Mouse (Mus musculus): ENCODE data around the gene Arntl.

The Arntl gene

DNA sequence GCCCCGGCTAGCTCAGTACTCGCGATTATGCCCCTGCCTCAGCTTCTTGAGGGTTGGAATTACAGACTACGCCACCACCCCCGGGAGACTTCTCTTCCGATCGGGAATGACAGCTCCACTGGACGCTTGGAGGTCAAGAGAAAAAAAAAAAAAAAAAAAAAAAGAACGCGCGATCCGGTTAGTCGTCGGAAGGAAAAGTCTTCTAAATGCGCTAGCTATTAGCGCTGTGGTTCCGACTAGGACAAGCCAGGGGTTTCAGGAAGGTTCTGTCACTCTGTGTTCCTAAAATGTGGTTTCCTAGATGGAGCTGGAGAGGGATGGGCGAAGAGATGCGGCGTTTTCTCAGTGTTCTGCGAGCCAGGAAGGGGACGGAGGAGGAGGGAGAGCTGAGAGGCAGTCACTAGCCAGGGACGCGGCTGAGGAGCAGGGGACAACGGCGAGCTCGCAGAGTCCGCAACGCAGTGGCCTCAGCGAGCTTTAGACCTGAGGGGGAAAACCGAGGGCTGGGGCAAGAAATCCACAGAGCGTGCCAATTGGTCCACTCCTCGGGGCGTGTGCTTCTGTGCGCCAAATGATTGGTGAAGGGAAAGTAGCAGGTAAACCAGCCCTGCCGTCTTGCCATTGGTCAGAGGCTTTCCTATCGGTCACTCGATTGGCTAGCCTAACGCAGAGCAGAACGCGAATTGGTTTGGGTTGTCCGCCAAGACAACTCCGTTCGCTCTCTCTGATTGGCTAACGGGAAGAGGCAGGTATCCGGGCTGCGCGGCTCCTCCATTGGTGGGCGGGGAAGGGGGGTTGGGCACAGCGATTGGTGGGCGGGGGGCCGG lies at the start of gene Arntl:
Gene Arntl (plus strand): TSS at position 822 of the 827 bp plus-strand sequence.
- peak; percentile 96 for DNase-seq (ENCODE audit: low spot score)

DNA sequence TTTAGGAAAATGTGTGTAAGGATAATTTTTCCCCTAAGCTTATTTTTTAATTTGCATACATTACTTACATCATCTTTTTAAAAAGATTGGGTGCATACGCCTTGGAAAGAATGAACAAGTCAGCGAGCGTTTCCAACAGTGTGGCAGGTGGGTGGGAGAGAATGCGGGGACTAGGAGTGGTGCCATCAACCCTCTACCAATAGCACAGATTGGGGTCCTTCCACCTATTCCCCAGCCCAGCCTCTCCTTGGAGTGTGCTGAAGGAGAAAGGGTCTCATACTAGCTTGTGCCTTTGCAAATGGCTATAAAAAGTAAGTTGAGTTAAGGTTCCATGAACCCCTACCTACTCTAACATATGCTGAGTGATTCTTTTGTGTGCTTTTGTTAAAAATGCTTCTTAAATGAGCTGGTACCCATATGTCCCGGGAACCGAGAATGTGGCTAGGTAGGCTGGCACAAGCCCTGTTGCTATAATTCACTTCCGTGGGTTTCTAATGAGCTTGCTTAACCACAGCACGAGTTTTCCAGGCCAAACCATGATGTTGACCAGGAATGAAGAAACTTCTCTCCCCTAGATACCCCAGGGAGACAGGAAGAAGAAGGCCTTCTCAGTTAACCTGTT lies 46.1 kb upstream of the Arntl start:
- DNase-seq (ENCODE audit: low spot score) = no peak

DNA sequence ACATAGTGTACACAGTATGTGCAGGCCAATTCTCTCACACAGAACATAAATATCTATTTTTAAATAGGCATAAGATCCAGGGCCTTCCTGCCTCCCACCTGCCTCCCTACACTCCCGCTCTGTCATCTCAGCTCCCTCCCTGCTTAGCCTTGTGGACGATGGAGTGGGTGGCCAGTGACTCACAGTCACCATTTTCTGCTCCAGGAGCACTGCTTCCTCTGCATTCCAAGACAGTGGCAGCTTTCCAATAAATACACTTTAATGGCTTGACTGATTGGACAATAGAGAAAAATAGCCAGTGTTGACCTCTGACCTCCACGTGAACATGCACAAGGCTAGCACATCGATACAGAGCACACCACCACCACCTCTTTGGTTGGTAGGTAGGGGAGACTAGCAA lies 42.5 kb upstream of the Arntl start:
- DNase-seq (ENCODE audit: low spot score) = no peak

DNA sequence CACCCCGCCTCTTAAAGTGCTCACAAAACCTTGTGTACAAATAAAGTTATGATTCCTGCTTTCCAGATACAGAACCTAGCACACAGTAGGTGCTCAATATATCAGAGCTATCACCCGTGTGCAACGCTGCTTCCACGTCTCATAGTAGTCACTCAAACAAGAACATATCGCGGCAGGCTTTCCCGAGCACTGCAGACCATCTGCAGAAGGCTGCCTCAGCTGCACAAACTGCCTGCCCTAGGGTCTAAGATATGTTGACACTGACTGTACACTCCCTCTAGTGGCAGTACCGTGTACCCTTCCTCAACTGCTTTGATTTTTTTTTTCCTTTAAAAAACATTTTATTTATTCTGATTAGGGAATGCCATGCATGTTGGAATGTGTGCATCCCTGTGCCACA lies 40.2 kb upstream of the Arntl start:
- DNase-seq (ENCODE audit: low spot score) = peak; percentile 29

DNA sequence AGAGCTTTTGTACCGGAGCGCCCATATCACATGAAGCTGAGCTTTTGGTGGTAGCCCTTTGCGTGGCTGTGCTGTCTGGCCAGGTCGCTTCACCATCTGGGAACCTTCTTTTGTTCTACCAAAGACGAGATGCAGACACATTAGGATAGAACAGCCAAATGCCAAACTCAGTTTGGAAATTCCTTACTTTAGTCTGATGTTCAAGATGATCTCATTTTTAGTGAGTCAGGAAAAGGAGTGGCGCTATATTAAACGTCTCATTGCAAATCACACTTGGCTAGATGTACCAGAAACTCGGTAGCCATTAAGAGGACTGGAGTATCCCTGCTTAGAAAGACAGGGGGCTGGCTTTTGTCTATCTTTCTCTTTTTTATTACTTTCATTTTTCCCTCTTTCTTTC lies 38.7 kb upstream of the Arntl start:
- no peak for DNase-seq (ENCODE audit: low spot score)

DNA sequence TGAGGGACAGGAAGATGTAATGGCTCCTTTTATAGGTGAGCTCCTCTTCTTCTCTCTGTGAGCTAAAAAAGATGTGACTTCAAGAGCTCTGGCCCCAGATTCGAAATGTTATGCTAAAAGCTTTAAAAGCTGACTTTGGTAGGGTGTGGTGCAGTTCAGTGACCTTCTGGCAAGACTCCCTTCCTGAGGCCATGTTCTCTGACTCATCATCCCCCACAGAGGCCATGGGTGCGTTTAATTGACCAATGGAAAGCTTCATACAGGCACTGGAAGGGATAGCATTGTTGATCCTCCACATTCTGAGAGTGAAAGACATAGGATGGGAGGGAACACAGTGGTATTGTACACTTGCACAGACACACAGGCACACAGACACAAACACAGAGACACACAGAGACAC lies 34.8 kb upstream of the Arntl start:
- peak; percentile 40 for DNase-seq (ENCODE audit: low spot score)

DNA sequence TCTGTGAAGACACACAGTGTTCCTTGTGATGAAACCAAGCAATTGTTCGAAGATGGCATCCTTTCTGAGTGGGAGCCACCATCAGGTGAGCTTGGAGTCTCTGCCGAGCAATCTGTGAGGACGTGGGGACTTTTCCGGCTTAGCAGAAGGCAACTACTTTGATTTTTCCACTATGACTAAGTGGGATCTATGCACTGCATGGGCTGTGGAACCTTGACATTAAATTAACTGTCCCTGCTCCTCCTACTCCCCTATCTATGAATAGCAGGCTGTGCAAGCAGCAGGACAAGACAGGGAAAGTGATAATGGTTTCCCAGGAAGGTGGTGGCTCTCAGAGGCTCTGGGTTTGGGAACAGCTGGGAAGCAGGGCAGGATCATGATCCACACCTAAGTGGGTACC lies 31.8 kb upstream of the Arntl start:
- DNase-seq (ENCODE audit: low spot score) = no peak

DNA sequence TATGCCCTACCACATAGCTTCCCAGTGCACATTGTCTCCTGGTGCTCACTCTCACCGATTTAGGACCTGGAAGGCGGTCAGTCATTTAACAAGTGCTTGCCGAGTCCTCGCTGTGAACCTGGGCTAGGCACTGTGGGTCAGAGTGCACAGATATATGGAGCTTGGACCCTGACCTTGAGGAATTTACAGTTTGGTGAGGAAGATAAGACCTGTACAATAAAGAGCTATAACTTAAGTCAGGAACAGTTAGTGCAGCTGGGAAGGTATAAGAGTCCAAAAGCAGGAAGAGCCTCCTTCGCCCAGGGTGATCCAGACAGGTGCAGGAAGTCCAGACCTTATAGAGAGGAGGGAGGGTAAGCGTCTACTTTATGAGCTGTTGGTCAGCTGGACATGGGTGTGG lies 29.2 kb upstream of the Arntl start:
- DNase-seq (ENCODE audit: low spot score) = no peak

DNA sequence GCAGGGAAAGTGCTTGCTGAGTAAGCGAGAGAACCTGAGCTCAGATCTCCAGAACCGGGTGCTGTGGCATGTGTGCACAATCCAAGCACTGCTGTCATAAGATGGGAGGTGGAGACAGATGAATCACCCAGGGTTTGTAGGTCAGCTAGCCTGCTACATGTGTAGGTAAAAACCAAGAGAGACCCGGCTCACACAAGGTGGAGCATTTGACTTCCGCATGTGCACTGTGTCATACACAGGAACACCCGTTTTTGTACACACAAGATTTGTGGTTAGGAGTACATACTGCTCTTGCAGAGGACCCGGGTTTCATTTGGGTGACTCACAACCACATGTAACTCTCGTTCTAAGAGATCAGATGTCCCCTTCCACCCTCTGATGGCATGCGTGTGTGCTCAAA lies 23.5 kb upstream of the Arntl start:
- no peak for DNase-seq (ENCODE audit: low spot score)

DNA sequence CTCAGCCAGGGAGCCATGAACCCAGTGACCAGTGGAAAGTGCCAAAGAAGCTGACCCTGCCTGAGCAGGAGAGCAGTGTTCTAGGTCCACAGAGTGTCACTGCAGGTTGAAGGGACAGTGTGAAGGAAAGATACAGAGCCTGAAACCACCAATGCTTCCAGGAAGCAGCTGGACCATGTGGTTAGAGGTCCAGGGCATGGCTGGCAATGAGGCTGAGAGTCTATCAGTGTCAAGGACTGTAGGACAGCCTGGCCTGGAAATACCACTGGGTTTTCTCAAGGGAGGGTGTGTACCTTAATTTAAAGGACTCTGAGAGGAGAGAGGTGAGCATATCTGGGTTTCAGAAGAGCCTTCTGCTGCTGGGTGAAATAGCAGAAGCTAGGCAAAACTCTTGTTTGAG lies 22.2 kb upstream of the Arntl start:
- no peak for DNase-seq (ENCODE audit: low spot score)

DNA sequence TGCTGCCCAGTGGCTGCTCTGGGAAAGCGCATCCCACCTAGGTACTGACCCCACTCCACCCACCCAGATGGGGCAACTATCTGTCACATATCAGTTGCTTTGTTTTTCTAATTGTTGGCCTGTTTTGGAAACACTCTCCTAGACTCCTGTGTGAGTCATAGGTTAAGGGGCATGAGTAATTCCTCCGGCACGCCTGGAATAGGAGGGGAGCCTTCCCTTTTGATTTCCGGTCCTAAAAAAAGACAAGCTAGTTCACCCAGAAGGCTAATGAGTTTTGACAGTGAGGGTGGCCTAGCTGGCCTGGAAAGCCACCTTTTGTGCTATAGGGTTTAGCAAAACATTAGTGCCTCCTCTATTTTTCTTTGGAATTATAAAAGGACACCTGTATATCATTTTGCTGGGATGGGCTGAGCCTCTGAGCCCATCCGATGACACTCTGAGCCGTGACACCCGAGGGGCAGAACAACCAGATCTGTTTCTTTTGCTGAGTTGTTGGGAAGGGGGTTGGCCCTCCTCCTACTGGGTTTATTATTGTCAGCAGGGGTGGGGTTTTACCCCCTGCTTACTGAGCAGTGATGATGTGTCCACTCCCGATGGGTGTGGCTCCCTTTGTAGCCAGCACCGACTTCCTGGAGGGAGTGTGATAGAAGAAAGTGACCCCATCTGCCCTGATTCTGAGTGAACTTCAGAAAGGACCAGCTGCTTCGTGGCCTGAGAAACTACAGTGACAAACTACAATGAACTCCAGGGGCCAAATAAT lies 21.0 kb upstream of the Arntl start:
- DNase-seq (ENCODE audit: low spot score) = peak; percentile 44

DNA sequence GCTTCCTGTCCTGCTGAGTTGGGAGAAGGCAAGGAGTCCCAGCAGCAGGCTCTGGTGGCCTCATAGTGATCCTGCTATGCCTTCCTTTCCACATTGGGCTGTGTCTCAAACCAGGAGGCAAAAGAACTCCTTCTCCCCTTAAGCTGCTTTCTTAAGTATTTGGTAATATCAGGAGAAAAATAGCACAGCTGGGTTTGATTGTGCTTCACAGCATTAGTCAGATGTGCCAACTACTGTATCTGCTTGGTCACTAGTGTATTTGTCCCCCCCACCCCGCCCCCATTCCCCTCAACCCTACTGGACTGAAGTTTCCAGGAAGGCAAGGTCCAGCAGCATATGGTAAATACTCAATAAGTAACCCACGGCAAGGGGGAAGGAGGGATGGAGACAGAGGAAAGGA lies 19.2 kb upstream of the Arntl start:
- no peak for DNase-seq (ENCODE audit: low spot score)

DNA sequence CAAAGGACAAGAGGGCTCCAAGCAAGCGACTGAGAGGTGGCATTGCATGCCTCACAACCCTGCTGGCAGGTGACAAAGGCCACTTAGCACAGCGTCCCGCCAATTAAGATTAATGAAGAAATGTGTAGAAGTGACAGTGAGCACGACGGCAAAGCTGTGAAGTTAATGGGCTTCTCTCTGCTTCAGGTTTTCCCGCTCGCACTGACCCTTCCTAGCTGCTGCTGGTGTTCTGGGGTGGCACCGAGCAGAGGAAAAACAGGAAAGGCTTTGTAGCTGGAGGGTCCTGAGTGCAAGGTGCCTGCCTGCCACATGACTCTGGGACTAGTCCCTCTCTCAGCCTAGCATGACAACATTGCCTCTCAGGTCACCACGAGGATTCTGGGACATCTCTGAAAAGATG lies 18.7 kb upstream of the Arntl start:
- DNase-seq (ENCODE audit: low spot score) = no peak

DNA sequence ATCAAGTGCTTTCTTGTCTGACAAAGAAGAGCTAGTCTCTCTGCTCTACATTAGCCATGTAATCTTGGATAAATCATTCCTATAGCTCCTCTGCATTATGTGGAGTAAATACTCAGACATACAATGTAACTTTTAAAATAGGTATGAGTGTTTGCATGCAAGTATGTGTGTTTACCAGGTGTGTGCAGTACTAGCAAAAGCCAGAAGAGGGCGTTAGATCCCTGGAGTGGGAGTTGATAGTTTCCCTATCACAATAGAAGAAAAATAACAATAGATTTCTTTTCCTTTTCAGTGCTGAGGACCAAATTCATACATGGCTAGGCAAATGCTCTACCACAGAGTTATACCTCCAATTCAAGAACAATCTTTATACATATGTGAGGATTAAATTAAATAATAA lies 15.5 kb upstream of the Arntl start:
- no peak for DNase-seq (ENCODE audit: low spot score)

DNA sequence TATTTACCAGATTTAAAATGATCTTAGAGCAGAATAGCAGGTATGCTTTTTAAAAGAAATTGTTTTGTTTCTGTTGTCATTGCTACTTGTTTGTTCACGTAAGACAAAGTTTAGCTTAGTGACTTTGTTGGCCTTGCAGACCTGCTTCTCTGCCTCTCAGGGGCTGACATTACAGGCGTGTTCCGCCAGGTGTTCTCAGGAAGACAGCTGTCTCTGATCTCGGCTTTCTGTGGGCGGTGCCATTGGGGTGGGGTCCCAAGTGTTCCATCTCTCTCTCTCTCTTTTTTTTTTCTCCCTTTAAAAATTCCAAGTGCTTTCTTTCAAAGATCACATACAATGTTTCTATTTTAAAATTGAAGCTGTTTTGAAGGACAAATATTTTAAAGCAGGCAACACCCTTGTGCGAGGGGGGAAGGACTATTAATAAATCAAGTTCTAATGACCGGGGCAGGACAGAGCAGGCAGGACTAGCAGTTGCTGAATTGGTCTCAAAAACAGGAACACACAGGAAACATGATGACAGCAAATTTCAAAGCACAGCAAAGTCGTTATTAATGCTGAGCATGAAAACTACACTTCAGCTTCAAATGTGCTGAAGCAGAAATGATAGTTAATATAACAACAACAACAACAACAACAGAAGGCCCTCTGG lies 14.4 kb upstream of the Arntl start:
- no peak for DNase-seq (ENCODE audit: low spot score)

DNA sequence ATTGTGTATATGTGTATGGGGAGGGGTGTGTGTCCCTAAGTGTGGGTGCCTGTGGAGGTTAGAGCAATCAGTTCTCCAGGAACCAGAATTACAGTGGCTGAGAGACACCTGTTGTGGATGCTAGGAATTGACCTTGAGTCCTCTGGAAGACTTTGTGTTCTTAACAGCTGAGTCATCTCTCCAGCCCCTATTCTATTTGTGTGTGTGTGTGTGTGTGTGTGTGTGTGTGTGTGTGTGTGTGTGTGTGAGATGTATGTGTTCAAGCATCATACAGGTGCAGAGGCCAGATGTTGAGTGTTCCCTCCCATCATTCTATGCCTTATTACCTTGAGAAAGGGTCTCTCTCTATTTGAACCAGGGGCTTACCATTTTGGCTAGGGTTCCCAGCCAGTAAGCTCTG lies 13.4 kb upstream of the Arntl start:
- DNase-seq (ENCODE audit: low spot score) = no peak

DNA sequence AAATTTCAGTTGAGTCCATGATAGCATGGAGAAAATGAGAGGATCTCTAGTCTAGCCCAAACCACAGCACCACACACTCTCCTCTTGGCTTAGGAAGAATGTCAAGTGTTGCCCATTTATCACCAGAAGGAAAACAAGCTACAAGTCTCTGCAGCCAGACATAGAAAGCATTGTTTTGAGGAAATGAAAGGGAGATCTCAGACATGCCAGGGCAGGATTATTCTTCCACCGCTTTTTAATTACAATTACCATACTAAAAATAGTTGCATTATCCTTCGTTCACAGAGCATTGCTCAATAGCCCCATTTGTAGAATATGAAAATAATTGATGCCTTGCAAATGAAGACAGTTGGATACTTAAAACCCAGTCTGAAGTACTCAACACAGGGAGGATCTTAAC lies 12.0 kb upstream of the Arntl start:
- no peak for DNase-seq (ENCODE audit: low spot score)

DNA sequence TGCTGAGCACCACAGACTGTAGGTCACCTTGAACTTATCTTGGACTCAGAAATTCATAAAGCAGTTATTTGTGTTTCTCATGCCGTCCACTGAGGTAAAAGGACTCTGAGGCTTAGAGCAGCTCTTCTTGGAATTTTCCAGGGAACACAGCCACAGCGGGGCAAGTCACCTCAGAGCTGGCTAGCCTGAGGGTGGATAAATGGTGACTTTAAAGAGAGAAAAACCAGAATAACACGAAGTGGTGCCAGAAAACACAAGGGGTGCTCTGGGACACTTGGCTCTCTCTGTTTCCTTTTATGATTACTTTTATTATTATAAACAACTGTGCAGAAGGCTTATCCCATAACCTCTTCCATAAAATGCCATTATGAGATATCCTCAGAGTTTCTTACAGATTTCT lies 11.1 kb upstream of the Arntl start:
- DNase-seq (ENCODE audit: low spot score) = no peak

DNA sequence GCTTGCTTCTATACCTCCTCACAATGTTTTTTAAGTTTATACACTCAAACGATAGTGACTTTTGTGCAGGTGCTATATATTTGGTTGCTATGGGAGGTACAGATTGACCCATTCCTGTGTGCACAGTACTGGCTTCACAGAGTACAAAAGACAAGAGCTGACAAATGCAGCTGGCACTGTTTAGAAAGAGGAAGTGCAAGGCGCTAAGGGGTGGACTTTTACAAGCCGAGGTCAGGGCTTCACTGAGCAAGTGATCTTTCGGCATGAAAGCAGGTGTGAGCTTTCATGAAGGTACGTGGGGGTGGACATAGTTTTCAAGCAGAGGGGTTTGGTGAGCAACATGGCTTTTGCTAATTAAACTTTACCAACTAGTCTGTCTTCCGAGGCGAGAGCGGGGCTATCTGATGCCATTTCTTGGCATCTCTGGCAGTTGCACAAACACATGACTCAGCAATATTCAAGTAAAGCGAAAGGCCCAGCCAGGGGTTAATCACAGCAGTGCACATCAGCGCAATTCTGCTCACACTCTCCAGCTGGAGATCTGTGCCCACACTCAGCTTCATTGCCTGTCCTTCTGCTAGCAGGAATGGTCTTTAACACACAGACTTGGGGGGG lies 10.0 kb upstream of the Arntl start:
- no peak for DNase-seq (ENCODE audit: low spot score)

DNA sequence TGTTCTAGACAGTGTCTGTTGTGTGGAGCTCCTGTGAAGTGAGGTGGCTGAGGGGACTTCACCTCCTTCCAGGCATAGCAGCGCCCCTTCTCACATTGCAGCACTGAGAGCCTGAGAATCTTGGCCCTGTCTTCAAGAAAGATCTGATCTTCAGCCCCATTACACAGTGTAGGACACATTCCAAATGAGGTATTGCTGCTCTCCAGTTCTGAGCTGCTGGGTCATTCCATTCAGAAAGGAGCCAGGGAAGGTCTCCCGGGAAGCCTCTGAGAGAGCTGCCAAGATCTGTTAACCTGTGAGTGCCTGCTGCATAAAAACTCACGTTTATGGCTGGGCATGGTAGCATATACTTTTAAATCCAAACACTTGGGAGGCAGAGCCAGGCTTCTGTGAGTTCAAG lies 5.7 kb upstream of the Arntl start:
- no peak for DNase-seq (ENCODE audit: low spot score)

DNA sequence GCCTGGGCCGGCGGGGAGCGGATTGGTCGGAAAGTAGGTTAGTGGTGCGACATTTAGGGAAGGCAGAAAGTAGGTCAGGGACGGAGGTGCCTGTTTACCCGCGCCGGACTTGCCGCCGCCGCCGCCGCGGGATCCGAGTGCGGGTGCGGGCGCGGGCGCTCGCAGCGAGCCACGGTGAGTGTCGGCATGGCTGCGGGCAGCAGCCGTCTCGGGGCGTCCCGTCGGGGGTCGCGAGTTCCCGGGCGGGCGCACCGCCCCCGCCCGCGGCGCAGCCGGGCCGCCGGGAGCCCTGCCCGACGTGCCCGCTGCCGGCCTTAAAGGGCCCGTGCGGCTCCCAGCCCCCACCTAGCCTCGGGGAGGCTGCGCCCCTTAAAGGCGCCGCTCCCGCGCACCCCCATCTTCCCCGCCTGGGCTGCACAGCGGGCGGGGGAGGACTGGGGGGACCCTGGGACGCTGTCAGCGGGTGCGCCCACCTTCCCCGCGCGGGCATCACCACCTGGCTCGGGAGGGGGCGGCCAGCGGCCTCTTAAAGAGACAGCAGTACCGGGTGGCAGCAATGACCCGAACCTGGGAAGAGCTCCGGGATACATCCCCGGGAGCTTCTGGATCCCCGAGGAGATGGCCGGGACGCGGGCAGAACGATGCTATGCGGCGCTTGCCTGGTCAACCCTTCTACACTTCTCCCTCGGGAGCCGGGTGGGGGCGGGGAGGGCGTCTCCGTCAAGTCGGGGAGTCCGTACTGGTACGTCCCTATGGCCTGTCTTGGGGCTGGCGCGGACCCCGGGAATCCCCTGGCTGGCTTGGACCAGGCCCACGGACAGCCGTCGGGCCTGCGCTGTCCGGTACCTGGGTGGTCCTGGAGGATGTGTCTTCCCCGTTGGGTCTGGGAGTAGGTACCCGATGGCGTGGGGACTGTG lies 464 bp downstream of the Arntl start:
- DNase-seq (ENCODE audit: low spot score) = peak; percentile 66

Data from urinary bladder, postnatal 14 days (tissue).